Mouse (Mus musculus): Measurements from ENCODE around the gene Cxcl16.
"Not testable (repeated sequence)": the region's sequence is repeated elsewhere in the genome, so short reads cannot be mapped to it uniquely, and the experiment has no call there.

Cxcl16 gene

DNA sequence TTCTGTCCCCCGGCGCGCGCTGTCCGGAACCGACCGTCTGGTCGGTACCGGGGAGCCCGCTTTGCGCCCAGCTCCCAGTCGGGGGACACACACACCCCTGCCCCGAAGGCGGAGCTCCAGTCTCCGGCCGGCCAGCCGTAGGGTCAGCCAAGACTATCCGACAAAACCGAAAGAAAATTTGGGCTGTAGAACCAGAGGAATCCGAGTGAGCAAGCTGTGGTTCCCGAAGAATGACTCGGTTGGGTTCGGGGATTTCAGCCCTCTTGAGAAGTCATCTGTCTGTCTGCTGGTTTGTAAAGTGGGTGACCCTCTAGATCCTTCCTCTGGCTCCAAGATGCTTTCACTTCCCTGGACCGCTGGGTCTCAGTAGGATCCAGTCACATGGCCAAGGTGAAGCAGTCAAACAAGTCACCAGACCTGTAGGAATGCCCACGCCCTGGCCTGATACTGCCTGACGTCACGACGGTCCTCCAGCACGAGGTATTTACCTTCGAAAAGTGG lies at the start of gene Cxcl16:
Cxcl16 (minus strand) TSS at position 384 of the 501 bp plus-strand sequence.
- peak in 1 of 2 experiments; percentile 27 for DNase-seq

DNA sequence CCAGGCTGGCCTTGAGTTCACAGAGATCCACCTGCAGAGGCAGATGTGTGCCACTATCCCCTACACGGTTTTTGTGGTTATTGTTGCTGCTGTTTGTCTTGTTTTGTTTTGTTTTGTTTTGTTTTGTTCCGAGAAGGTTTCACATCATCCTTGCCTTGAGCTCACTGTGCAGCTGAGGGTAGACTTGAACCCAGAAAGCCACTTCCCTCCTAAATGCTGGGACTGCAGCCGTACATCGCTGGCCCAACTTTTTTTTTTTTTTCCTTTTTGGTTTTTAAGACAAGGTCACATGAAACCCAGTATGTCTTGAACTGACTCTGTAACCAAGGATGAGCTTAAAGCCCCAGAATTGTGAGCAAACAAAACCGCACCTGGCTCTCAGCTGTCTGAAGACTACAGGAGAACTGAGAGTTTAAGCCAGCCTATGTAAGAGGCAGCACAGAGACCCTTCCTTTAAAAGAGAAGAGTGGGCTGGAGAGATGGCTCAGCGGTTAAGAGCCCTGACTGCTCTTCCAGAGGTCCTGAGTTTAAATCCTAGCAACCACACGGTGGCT lies 47.3 kb upstream of the Cxcl16 start:
- no peak for DNase-seq

DNA sequence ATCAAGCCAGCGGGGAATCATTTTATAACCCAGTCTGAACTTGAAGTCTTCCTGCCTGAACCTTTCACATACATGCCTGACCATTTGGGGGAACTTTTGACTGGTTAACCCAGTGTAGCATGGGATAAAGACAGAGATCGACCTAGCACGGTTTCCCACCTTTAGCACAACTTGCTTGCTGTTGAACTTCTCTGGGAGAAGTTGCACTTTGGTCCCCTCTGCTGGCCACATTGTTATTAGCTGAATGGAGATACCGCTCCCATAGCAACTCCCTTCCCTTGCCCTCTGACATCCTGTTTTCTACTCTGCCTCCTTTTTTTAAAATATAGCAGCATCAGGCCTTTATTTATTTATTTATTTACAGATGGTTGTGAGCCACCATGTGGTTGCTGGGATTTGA lies 46.6 kb upstream of the Cxcl16 start:
- DNase-seq, result peak; percentile 74 to 81

DNA sequence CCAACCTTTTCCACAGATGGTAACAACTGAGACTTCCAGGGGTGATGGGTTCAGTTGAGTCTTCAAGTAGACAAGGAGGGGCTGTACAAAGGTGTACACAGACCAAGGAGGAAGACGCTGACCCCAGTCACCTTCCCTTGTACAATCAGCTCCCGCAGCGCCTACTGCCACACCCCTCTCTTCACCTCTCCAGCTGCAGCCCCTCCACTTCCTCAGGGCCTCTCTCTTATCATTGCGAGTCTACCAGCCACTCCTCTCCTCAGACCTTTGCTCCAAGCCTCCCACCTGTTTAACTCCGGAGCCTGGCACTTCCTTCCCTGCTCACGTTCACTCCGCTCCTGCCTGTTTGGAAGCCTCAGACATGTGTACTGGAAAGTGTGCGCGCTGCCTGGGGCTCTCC lies 45.2 kb upstream of the Cxcl16 start, which contains the start of gene Tm4sf5:
Tm4sf5 (plus strand) TSS at position 275 of the 400 bp plus-strand sequence.
- DNase-seq, result no peak

DNA sequence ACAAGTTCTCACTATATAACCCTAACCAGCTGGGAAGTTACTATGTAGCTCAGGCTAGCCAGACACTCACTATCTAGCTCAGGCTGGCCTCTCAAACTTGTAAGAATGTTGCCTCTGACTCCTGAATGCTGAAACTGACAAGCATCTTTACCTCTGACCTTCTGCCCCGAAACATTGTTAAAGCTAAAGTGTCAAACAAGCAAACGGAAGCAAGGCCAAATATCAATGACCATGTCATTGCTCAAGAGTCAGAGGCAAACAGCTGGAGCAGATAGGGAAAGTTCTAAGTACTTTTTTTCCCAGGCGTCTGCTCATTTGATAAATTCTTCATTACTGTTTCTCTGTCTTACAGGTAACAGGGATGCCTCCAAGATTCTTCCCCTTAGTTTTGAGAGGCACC lies 42.2 kb upstream of the Cxcl16 start:
- no peak for DNase-seq

DNA sequence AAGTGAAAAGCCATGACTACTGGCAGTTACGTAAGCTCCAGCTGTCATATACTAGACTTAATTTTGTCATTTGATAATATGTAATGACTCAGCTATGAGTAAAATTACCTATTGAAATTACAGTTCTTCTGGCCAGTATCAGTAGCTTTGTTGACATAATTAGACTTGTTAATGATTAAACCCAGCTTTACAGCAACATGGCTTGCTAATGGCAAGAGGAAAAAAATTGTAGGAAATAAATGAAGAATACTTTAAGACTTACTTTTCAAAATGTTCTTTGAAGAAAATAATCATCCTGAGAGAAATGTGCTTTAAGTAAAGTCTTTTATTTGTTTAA lies 40.7 kb upstream of the Cxcl16 start:
- no peak for DNase-seq

DNA sequence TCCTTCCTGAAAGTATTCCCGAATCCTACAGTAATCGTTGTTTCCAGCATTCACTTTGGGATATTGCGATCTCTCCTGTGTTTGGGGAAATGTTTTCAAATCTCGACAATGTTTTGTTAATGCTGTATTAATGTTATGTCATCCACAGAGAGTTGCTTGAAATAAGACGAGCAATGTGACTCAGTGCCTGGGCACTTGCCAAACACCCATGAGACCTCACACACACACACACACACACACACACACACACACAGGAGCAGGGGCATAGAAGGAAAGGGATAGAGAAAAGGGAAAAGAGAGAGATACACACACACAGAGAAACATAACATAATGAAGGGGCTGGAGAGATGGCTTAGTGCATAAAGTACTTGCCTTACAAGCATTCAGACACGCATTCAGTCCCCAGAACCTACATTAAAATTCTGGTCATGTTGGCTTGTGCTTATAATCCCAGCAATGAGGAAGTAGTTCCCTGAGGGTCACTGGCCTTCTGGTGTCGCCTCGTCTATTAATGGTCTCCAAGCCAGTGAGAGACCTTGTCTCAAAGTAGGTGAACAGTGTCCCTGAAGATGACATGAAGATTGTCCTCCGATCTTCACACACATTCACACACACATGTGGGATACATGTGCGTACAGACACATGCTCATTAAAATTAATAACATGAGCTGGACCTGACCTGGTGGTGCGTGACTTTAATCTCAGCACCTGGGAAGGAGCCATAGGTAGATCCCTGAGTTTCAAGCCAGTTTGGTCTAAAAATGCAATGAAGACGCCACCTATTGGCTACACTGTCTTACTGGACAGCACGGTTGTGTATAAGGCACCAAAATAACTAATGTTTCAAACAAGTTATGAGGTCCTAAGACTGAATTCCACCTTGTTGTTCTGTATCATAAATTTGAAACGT lies 40.0 kb upstream of the Cxcl16 start:
- peak; percentile 32 to 34 for DNase-seq

DNA sequence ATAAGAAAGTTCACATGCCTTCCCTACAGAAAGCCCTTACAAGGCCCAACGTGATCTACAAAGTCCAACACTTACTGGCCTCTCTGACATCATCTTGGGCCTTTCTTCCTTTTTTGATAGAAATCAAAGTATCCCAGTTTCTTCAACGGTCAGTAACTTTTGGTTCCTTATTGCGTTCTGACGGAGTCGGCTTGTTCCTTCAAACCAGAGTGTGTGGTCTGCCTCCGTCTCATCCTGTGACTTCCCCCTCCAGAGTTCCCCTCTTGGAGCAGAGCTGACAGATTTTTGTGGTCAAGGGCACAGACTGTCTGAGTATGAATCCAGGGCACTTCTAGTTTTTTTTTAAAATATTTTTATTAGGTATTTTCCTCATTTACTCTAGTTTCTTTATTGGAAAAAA lies 29.9 kb upstream of the Cxcl16 start:
- no peak for DNase-seq

DNA sequence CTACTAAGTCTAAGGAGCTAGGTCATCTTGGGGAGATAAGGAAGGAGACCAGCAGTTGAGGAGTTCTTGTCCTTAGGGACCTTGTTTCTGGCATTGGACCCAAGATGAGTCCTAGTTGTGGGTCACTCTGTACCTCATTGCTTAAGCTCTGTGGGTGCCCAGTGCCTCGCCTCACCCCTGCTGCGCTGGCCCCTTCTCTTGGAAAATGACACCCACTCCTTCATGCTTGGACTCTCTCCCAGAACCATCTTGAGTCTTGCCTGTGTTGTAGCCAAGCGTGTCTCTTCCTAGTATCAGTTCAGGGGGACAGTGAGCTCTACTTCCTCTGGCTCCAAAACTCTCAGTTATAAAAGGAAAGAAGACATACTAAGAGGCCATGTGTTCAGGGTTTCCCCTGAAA lies 29.4 kb upstream of the Cxcl16 start:
- no peak for DNase-seq

DNA sequence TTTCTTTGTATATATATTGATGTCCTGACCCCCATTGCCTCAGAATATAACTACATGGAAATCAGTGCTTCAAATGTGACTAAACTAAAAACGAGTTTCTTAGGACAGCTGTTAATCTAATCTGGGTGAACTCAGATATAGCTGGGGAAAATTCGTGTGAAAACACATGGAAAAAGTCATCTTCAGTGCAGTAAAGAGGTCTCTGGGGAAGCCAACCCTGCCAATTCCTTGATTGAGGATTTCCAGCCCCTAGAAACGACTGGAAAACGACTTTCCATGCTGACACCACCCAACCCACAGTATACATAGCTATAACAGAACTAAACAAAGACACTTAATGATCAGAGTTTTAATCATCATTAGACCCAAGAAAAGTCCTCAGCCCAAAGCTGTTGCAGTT lies 28.0 kb upstream of the Cxcl16 start:
- no peak for DNase-seq

DNA sequence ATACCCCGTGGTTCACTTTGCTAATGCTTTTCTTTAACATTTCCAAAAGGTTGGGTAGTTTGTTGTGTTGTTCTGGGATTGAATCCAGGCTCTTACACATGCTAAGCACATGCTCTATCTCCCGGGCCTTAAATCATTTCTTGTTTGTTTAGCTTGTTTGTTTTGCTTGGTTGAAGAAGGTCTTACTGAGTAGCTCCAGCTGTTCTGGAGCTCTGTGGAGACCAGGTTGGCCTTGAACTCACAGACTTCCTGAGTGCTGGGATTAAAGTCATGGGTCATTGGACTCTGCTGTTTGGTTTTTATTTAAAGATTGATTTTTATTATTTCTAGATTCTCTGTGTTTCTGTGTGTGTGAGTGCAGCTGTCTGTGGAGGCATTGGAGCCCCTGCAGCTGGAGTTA lies 25.7 kb upstream of the Cxcl16 start:
- no peak for DNase-seq

DNA sequence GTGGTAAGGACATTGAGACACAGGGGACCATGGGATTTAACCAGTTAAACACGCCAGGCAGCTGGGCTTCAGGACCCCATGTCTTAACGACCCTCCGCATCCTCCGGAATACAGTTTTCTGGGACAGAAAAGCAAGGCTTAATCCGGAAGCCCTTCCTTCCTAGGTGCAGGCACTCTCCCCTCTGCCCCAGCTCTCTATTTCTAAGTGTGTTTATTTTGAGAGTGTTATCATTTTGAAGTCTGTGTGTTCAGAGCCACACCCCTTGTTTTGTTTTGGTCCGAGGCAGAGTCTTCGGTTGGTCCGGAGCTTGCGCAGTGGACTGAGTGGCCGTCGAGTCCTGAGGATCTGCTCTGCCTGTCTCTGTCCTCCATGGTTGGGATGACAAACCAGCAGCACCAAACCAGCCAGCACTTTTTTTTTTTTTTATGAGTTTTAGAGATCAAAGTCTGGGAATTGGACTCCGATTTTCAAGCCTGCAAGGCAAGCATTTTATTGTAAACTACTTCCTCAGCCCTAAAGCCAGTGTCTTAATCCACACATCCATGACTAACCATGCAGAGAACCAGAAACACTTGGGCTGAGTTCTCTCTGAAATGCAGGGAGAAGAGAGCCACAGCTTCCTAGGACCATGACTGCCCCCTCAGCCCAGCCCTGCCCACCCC lies 15.2 kb upstream of the Cxcl16 start:
- no peak for DNase-seq

DNA sequence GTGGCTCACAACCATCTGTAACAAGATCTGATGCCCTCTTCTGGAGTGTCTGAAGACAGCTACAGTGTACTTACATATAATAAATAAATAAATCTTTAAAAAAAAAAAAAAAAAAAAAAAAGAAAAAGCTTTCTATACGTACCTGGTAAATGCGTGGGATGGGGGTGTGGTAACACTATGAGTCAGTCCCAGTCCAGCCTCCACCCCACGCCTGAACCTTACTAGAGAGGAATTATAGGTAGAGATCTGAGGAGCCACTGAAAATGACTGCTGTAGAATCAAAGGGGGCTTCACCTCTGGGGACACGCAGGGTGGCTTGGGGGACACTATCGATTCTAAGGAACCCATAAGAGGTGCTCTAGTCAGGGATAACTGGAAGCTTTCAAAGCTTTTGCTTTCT lies 13.5 kb upstream of the Cxcl16 start:
- not testable (repeated sequence) for DNase-seq

DNA sequence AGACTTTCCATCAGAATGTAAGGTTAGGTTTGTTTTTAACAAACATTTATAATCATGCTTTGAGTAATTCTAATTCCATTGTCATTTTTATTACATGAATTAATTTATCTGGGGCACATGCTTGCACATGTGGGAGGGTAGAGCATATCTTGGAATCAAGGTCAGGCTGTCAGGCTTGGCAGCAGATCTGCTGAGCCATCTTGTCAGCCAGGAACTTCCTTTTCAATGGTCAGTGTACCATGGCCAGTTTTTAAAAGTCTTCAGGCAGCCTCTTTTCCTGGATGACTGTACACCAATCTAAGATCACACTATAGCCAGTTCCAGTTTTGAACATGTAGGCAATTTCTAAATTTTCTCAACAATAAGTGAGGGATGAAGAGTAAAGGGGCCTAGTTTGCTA lies 12.9 kb upstream of the Cxcl16 start:
- no peak for DNase-seq

DNA sequence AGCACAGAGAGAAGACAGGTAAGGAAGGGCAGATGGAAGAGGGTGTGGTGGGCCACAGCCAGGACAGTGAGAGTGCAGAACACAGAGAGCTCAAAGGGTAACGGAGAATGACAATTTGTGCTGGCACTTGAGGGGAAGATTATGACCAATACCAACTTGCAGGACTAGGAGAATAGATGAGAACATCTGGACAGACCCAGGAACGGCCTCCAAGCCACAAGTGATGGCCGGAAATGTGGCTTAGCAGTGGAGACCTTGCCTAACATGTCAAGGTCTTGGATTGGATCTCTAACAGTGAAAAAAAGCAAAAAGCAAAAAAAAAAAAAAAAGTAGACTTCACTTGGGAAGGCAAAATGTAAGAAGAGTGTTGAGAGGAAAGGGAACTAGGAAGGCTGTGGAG lies 10.0 kb upstream of the Cxcl16 start:
- DNase-seq, result no peak

DNA sequence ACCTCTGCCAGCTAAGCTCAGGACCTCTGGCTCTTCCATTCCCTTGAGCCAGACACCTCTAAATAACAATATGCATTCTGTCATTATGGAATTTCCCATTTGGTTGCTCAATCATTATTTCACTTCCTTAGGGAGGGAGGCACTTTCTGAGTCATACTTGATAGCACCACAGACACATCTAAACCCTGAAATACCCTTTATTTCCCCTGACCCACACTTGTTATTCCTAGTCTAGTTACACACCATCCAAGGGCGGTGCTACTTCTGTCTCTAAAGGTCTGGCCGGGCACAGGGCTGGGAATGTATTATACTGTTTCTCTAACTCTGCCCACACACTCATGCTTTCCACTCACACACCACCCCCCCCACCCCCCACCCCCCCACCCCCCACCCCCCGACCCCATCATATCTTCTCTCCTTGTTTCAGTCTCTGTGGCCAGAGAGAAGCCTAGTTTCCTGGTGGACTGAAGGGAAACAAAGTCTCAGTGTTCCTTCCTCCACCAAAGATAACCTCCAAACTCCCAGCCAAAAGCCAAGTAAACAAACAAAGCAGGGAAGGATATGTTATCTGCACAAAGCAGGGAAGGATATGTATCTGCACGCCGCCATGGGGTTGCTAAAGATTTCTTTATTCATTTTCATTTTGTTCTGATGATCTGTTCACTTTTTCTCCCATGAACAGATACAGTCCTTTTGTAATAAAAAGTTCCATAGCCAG lies 8.3 kb upstream of the Cxcl16 start:
- no peak for DNase-seq

DNA sequence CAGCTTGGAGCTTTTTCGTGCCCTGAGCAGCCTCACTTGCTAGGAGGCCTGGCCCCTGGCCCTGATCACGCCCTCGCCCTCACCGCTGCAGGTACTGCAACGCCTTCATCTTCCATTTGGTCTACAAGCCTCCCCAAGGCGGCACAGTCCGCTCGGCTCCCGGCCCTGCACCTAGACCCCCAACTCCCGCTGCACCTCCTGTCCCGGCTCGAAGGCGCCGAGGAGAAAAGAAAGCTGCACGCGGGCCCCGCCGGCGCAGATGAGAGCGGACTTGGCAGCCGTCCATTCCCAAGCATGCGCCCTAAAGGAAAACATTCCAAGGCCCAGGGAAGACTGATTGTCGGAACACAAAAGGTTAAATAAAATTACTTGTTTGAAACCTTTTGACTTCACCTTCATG lies 6.0 kb upstream of the Cxcl16 start:
- DNase-seq, result peak; percentile 49 to 60

DNA sequence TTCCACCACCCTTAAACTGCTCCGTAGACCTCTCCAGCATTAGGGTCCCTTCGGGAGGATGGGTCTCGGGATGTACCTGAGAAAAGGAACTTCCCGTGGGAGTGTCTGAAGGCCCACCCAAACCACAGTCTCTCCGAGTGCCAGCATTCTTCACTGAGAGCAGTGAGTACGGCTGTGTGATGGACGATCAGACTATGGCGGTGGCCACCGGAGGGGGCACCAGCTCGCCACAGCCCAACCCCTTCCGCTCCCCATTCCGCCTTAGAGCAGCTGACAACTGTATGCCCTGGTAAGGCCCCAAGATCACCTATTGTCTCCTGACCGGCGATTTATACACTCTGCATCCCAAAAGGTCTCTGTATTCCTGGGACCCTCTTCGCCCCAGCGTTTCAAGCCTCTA lies 5.4 kb upstream of the Cxcl16 start:
- DNase-seq, result peak in 1 of 2 experiments; percentile 21

DNA sequence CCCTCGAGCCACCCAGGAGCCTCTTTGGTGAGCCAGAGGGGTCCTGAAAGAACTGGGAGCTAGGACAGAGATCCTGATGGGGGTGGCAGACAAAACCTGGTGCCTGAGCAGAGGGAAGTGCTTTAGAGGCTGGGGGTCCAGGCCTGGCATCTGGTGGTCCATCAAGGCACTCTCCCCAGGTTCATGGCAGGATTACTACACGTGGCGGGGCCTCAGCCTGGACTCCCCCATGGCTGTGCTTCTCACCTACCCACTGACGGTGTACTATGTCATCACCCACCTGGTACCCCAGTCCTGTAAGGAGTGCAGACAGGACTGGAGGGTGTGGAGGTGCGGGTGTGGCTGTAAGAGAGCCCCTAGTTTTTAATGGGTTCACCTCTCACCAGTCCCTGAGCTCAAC lies 4.2 kb upstream of the Cxcl16 start:
- DNase-seq, result no peak

DNA sequence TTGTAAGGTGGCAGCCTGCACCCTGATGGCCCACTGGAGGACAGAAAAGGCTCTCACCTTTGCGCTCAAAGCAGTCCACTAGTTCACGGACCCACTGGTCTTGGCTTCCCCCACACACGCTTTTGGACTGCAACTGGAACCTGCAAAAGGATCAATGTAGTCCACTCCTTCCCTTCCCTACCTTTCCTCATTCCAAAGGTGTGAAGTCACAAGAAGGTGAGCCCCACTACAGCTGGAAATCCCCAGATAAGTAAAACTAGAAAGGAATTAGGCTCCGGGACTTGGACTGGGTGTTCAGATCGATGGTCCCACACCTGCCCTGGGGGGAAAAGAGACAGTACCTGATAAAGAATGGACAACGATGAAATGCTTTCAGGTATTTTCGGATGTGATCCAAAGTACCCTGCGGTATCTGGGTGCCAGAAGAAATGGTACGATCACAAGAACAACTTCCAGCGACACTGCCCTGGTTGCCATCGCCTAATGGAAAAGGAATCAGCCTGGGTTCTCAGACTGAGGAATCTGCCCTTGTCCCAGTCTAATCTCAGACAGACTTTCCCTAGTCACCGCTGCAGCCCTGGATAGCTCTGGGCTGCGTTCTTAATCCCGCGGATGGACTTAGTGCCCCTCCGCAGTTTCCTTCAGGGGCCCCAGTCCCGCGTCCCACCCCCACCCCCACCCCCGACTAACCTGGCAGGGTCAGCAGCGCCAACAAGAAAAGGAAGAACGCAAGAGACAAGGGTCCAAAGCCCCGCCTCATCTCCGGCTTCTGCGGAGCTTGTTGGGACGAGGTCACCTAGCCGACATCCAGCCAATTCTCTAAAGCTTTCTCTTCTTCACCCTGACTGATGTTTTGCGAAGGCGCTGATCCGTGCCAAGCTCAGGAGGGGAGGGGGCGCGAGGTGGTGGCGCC lies 840 bp downstream of the Cxcl16 start, which contains the start of gene Zmynd15:
Zmynd15 (plus strand) TSS at position 746 of the 913 bp plus-strand sequence.
- no peak for DNase-seq

DNA sequence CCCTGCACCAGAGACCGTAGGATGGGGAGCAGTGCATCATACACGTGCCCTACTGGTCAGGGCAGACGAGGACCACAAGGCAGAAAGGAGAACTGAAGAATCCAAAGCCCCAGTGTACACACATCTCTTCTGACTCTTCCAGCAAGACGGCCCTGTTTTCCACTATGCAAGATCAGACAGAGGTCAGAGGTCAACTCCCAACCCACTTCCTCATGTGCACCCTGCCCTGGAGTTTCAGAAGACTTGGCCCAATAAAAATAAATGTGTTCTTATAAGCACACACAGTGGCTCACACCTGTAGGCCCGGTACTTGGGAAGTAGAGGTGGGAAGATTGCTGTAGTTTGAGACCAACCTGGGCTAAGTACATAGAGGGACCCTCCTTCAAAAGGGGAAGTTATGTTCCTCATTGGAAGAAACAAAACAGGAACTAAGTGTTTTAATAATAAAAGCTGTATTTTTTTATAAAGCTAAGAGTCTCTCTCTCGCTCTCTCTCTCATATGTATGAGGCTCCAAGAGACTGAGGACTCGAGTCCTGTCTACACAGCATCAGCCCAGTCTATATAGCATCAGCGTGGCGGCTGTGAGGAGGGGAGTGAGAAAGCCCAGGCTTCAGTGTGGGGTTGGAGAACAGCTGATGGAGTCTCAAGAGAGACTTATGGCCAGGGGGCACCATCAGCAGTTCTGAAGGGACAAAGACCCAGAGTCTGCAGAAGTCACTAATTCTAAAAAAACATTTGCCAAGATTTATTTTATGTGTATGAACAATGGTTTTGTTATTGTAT lies 6.3 kb downstream of the Cxcl16 start:
- DNase-seq, result no peak
